9 mouse cellular contexts compared by ENCODE assay signal in genomic region chr9:40345493-40346231, GRCm38 (mm10).
DNase-seq lines count a peak whose midpoint lies in the region; ATAC-seq and TF ChIP-seq lines count a peak whose summit lies in the region.
"Had no signal": no experiment of that assay in that cellular context is flagged by ENCODE, and none has a peak within 500 bp of the region (broad histone marks: within the 10 kb centered on the region; RNA-seq: fewer than 3 reads in every experiment).

No protein-coding gene starts in this region.

- peak overlapping the region; percentile 47 for H3K4me3 ChIP-seq in forebrain, postnatal 0 days (ENCODE audit: low read depth, low read length)
- no peak overlapping the region for H3K4me3 ChIP-seq in liver, postnatal 0 days (ENCODE audit: low read depth, low read length)

- TF ChIP-seq EP300 in liver, postnatal 0 days (IDR thresholded peaks at IDR 0.05; ENCODE audit: low read depth) = no peak

- 8% methylated on average over 13 of the region's 13 CpGs for WGBS in forebrain, postnatal 0 days
- WGBS in liver, postnatal 0 days (ENCODE audit: insufficient replicate concordance) = 37% methylated on average over 13 of the region's 13 CpGs

- peak; percentile 63 for ATAC-seq in forebrain, postnatal 0 days
- no peak for ATAC-seq in liver, postnatal 0 days
- ATAC-seq: Patski had no signal

- peak; percentile 53 for DNase-seq in layer of hippocampus, adult 11-12 months (ENCODE audit: low spot score)
- no peak for DNase-seq in layer of hippocampus, adult 8-10 months (ENCODE audit: low spot score in 2 of 2)
- peak; percentile 78 for DNase-seq in cerebellum, adult 9-10 months
- peak; percentile 73 for DNase-seq in forebrain, postnatal 0 days
- no peak for DNase-seq in liver, postnatal 0 days
- no peak for DNase-seq in spleen, postnatal 10 days (ENCODE audit: low spot score in 2 of 2)
- DNase-seq in spleen, postnatal 36 days (ENCODE audit: low spot score in 2 of 2) = no peak
- DNase-seq in adrenal gland, adult 2 months = no peak

- no peaks in the 10 kb centered on the region for H3K36me3 ChIP-seq in forebrain, postnatal 0 days (ENCODE audit: insufficient read depth)
- H3K36me3 ChIP-seq in liver, postnatal 0 days (replicated peaks; ENCODE audit: insufficient read depth, low read length) = no peaks in the 10 kb centered on the region

- H3K9ac ChIP-seq in forebrain, postnatal 0 days = peak overlapping the region; percentile 67
- no peak overlapping the region for H3K9ac ChIP-seq in liver, postnatal 0 days (replicated peaks)

- H3K9me3 ChIP-seq in forebrain, postnatal 0 days (ENCODE audit: low read length) = no peaks in the 10 kb centered on the region
- no peaks in the 10 kb centered on the region for H3K9me3 ChIP-seq in liver, postnatal 0 days (ENCODE audit: low read length)

- TF ChIP-seq CTCF in forebrain, postnatal 0 days (IDR thresholded peaks at IDR 0.05; ENCODE audit: low read depth) = peak; percentile 7
- TF ChIP-seq CTCF in liver, postnatal 0 days (IDR thresholded peaks at IDR 0.05; ENCODE audit: low read depth) = no peak

- peak overlapping the region; percentile 74 for H3K4me2 ChIP-seq in forebrain, postnatal 0 days (ENCODE audit: low read depth)
- peak overlapping the region; percentile 51 for H3K4me2 ChIP-seq in liver, postnatal 0 days (ENCODE audit: low read depth, low read length)

- H3K27ac ChIP-seq in forebrain, postnatal 0 days (ENCODE audit: low read depth, low read length) = peak overlapping the region; percentile 94
- no peak overlapping the region for H3K27ac ChIP-seq in liver, postnatal 0 days (ENCODE audit: low read depth)

- H3K27me3 ChIP-seq in forebrain, postnatal 0 days (ENCODE audit: insufficient read depth, low read length) = no peaks in the 10 kb centered on the region
- H3K27me3 ChIP-seq in liver, postnatal 0 days (ENCODE audit: insufficient read depth, low read length) = no peaks in the 10 kb centered on the region
- H3K27me3 ChIP-seq: Patski had no signal

- H3K4me1 ChIP-seq in forebrain, postnatal 0 days (ENCODE audit: insufficient read depth) = peaks cover 36% of the 10 kb centered on the region
- no peaks in the 10 kb centered on the region for H3K4me1 ChIP-seq in liver, postnatal 0 days (ENCODE audit: insufficient read depth)

Comparison
In these comparisons a context has a peak if more than half of its experiments do, and no peak if none do; other contexts are left out.
1. DNase-seq: peak in layer of hippocampus, adult 11-12 months (single experiment), cerebellum, adult 9-10 months (single experiment) and forebrain, postnatal 0 days (single experiment); none in layer of hippocampus, adult 8-10 months (0 of 2), liver, postnatal 0 days (single experiment), spleen, postnatal 10 days (0 of 2), spleen, postnatal 36 days (0 of 2) and adrenal gland, adult 2 months (single experiment).